Mouse (Mus musculus) naive thymus-derived CD4-positive, alpha-beta T cell, adult 2 months (primary cell): Measurements from ENCODE around the gene S100a14.

ENCODE experiments used
- DNase-seq: peaks from one replicate; pipeline ENCODE4 v3.0.0-alpha.2; 2011; ENCODE audit warnings: low read depth

Gene S100a14

GRCm38 (mm10) chr3:90517711-90518110, 8.9 kb upstream of the S100a14 start:
- DNase-seq: no peak

- DNase-seq: peak; percentile 49
Measured at GRCm38 (mm10) chr3:90525421-90525820, 1.2 kb upstream of the S100a14 start.

- DNase-seq: no peak
Measured at GRCm38 (mm10) chr3:90526076-90526475, 580 bp upstream of the S100a14 start.

DNA sequence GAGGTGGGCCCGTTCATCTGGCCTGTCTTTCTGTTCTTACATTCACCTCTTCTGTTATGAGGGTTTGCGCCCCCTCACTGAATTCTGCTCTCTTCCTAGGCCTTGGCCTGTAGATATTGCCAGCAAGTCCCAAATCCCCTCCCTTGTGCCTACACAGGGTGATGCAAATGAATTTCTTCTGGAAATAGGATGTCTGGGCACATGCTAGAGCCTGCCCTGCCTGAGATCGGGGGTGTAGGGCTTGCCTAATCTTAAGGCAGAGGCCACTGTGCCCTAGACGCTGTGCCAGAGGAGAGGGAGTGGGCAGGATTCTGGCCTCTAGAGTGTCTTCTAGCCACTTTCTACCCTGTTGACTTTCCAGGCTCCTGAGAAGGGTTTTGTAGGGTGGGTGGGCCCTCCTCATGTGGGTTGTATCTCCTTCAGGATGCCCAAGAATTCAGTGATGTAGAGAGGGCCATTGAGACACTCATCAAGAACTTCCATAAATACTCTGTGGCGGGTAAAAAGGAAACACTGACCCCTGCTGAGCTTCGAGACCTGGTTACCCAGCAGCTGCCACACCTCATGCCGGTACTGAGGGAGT, 726 bp downstream of the S100a14 start:
- no peak for DNase-seq

DNA sequence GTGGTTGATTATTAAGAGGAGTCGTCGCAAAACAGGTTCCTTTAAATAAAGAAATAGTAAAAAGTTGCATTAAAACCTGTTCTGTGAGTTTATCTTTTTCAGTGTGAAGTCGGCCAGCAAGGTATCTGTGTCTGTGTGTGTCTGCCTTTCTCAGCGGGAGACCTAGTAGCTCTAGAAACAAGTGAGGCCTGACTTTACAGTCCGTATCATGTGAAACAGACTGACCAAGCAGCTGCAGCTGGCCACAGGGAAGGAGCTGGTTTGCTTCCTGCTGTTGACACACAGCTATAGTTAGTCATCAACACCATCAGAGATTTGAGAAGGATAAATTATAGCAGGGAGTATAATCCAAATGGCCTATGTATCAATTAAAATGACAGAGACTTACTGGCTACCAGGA, 5.1 kb downstream of the S100a14 start:
- no peak for DNase-seq

DNA sequence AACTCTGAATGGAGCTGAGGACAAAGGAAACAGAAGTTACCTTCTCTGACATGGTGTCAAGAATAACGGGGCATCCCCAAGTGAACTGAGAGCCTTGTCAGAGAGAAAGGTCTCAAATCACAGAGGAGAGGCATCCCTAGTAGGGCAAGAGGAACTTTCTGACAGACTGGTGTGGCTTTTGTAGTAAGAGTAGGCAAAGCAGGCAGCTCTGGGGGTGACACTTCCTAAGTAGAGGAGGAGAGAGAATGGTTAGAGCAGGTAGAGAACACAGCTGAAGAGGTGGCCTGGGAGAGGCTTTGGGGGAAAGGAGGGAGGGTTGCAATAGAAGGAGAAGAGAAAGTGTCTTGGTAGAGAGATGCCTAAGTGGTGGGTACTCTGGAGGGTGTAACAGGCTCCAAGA, 8.8 kb downstream of the S100a14 start:
- DNase-seq: no peak

- DNase-seq: no peak
Measured at GRCm38 (mm10) chr3:90537141-90537904, 10.7 kb downstream of the S100a14 start, which contains the start of gene S100a16. S100a16 (plus strand) TSS chr3:90537254.

DNA sequence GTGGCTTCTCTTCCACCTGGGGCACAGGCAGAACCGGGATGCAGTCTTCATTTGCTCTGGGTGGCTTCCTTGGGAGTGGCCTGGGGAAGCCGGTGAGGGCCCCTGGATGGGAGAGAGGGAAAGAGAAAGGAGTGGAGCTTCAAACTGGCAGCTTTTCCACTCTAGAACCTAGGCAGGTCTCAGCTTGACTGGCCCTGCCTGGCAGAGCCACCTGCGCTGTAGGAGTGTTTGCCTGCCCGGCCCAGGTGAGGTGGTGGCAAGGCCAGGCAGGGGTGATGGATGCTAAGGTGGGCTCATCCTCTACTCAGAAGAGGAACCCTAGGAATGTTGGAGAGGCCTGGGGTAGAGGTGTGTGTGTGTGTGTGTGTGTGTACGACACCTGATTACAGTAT, 11.2 kb downstream of the S100a14 start:
- no peak for DNase-seq

- no peak for DNase-seq
Measured at GRCm38 (mm10) chr3:90540904-90541303, 14.2 kb downstream of the S100a14 start.

- no peak for DNase-seq
Measured at GRCm38 (mm10) chr3:90549676-90550420, 23.2 kb downstream of the S100a14 start.

- DNase-seq: no peak
Measured at GRCm38 (mm10) chr3:90550421-90550790, 23.8 kb downstream of the S100a14 start.

- DNase-seq: no peak
Measured at GRCm38 (mm10) chr3:90552231-90552630, 25.6 kb downstream of the S100a14 start.

- no peak for DNase-seq
Measured at GRCm38 (mm10) chr3:90555954-90556353, 29.3 kb downstream of the S100a14 start.

GRCm38 (mm10) chr3:90560008-90560628, 33.5 kb downstream of the S100a14 start, which contains the start of gene S100a3:
S100a3 (plus strand) TSS chr3:90560578.
- DNase-seq: no peak

DNA sequence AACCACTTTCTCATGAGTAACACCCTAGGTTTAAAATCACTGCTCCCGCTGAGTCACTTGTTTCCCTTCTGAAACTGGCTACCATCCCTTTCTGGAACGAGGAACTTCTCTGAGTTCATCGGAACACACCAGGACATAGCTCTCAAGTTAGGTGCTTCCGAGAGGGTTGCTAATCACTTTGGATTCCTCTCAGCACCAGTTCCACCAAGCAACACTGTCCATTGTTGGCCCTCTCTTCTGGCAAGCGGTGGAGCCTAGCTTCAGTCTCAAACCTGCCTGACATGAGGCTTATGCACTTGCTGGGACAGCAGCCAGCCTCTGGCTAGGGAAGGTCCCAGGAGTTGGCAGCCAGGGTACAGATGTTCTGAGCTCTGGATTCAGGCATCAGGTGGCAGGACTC, 48.0 kb downstream of the S100a14 start:
- no peak for DNase-seq

DNA sequence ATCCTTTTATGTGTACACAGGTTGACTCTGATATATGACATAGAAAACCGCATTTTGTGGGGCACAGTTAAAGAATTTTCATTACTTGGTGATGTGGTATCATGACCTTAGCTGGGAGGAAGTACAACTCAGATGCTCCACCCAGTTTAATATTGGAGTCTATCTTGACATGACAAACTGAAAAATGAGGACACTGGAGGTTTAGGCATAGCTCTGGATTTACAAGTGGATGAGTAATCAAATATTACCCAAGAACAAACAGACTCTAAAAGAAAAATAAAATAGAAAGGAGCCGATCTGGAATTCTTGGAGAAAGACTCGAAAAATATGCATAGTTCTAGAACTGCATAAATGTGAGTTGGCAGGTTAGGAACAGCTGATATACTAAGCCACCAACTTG, 48.7 kb downstream of the S100a14 start:
- DNase-seq: no peak

DNA sequence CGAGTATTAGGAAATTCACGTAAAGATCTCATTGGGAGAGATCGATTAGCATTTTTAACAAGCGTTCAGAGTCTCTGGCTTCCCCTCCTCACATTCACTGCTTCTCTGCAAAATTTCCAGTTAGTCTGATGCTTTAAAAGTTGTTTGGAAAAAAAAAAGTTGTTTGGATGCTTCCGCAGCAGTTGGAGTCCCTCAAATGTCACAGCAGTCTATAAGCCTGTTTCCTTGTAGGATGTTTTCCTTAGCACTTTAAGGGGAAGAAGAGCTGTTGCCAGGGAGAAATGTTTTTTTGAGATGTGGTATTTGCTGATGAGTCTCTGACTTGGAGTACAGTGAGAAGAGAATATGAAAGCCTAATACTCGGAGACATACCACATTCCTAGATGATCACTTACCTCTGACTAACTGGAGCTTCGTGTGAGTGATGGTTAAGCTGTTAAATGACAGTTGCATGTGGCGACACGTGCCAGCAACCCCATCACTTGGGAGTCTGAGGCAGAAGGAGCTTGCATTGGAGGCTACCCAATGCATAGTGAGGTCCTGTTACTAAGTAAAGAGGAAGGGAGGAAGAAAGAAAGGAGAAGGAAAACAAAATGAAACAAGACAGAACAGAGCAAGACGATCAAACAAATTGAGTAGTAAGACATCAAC, 49.8 kb downstream of the S100a14 start:
- DNase-seq: no peak
